Mouse (Mus musculus): Measurements from ENCODE around the gene Nrros. TPM values are rescaled to one million over a fixed set of nuclear protein-coding genes. Genes with fewer than 3 reads are reported as not detected.

Nrros gene
- total and polyA plus RNA-seq, 2 experiments, result 4.1 to 5.9 TPM

GRCm38 (mm10) chr16:32129449-32130189 is 35.8 kb downstream of the Nrros start:
- peak overlapping the region; percentile 31 for H3K27ac ChIP-seq (replicated peaks; ENCODE audit: insufficient read depth, low read depth, low read length)
- H3K36me3 ChIP-seq (ENCODE audit: control insufficient read depth, insufficient read depth, low read length), result no peaks in the 10 kb centered on the region
- no peak for DNase-seq (ENCODE audit: extremely low read depth, low read depth, low spot score)
- peak overlapping the region; percentile 36 for H3K4me3 ChIP-seq (ENCODE audit: insufficient read depth, low read depth, low read length)
- peak overlapping the region; percentile 15; the same call in 1 of the 2 replicates for H3K9ac ChIP-seq (ENCODE audit: low read depth, low read length)
- no peak for TF ChIP-seq POLR2A (IDR thresholded peaks at IDR 0.05; ENCODE audit: extremely low read depth, insufficient read depth, low read length)
- TF ChIP-seq CTCF (IDR thresholded peaks at IDR 0.05; ENCODE audit: low read depth, low read length), result no peak
- H3K27me3 ChIP-seq (ENCODE audit: control insufficient read depth, insufficient read depth, low read length), result no peaks in the 10 kb centered on the region
- H3K79me2 ChIP-seq (ENCODE audit: control insufficient read depth, insufficient read depth, low read length), result no peaks in the 10 kb centered on the region
- 71% methylated on average over 20 of the region's 20 CpGs for WGBS
- peaks cover 2% of the 10 kb centered on the region; the same call in 1 of the 2 replicates for H3K4me1 ChIP-seq (ENCODE audit: control insufficient read depth, insufficient read depth, low read length)

- 54% methylated on average over 4 of the region's 4 CpGs for WGBS
- Histone ChIP-seq H3K79me2 (ENCODE audit: control insufficient read depth, insufficient read depth, low read length) (no peaks in the 10 kb centered on the region), H3K27ac (replicated peaks; ENCODE audit: insufficient read depth, low read depth, low read length) (no peak overlapping the region), H3K27me3 (ENCODE audit: control insufficient read depth, insufficient read depth, low read length) (no peaks in the 10 kb centered on the region), H3K4me1 (ENCODE audit: control insufficient read depth, insufficient read depth, low read length) (0 out of 2 replicates have a peak, but pooled peaks cover 2% of the 10 kb centered on the region), H3K4me3 (ENCODE audit: insufficient read depth, low read depth, low read length) (no peak overlapping the region), H3K36me3 (ENCODE audit: control insufficient read depth, insufficient read depth, low read length) (no peaks in the 10 kb centered on the region), H3K9ac (ENCODE audit: low read depth, low read length) (no peak overlapping the region)
- no peak for DNase-seq (ENCODE audit: extremely low read depth, low read depth, low spot score)
- TF ChIP-seq POLR2A (IDR thresholded peaks at IDR 0.05; ENCODE audit: extremely low read depth, insufficient read depth, low read length) (no peak), CTCF (IDR thresholded peaks at IDR 0.05; ENCODE audit: low read depth, low read length) (no peak)
Measured at GRCm38 (mm10) chr16:32127046-32127445, 38.3 kb downstream of the Nrros start.

- H3K4me1 ChIP-seq (ENCODE audit: control insufficient read depth, insufficient read depth, low read length), result 0 out of 2 replicates have a peak, but pooled peaks cover 2% of the 10 kb centered on the region
- no peak overlapping the region for H3K27ac ChIP-seq (replicated peaks; ENCODE audit: insufficient read depth, low read depth, low read length)
- H3K27me3 ChIP-seq (ENCODE audit: control insufficient read depth, insufficient read depth, low read length), result no peaks in the 10 kb centered on the region
- H3K79me2 ChIP-seq (ENCODE audit: control insufficient read depth, insufficient read depth, low read length), result no peaks in the 10 kb centered on the region
- H3K36me3 ChIP-seq (ENCODE audit: control insufficient read depth, insufficient read depth, low read length), result no peaks in the 10 kb centered on the region
- WGBS, result 84% methylated on average over 3 of the region's 3 CpGs
- TF ChIP-seq CTCF (IDR thresholded peaks at IDR 0.05; ENCODE audit: low read depth, low read length) (no peak), POLR2A (IDR thresholded peaks at IDR 0.05; ENCODE audit: extremely low read depth, insufficient read depth, low read length) (no peak)
- no peak overlapping the region for H3K4me3 ChIP-seq (ENCODE audit: insufficient read depth, low read depth, low read length)
- DNase-seq (ENCODE audit: extremely low read depth, low read depth, low spot score), result no peak
- H3K9ac ChIP-seq (ENCODE audit: low read depth, low read length), result no peak overlapping the region
Measured at GRCm38 (mm10) chr16:32125364-32125763, 40.0 kb downstream of the Nrros start.

- Histone ChIP-seq H3K79me2 (ENCODE audit: control insufficient read depth, insufficient read depth, low read length) (no peaks in the 10 kb centered on the region), H3K4me1 (ENCODE audit: control insufficient read depth, insufficient read depth, low read length) (0 out of 2 replicates have a peak, but pooled peaks cover 2% of the 10 kb centered on the region), H3K36me3 (ENCODE audit: control insufficient read depth, insufficient read depth, low read length) (no peaks in the 10 kb centered on the region), H3K27me3 (ENCODE audit: control insufficient read depth, insufficient read depth, low read length) (no peaks in the 10 kb centered on the region), H3K4me3 (ENCODE audit: insufficient read depth, low read depth, low read length) (no peak overlapping the region), H3K9ac (ENCODE audit: low read depth, low read length) (no peak overlapping the region), H3K27ac (replicated peaks; ENCODE audit: insufficient read depth, low read depth, low read length) (peak overlapping the region; percentile 4; the same call in 1 of the 2 replicates)
- 67% methylated on average over 17 of the region's 17 CpGs for WGBS
- no peak for DNase-seq (ENCODE audit: extremely low read depth, low read depth, low spot score)
- TF ChIP-seq POLR2A (IDR thresholded peaks at IDR 0.05; ENCODE audit: extremely low read depth, insufficient read depth, low read length) (no peak), CTCF (IDR thresholded peaks at IDR 0.05; ENCODE audit: low read depth, low read length) (no peak)
Measured at GRCm38 (mm10) chr16:32124444-32125335, 40.7 kb downstream of the Nrros start.

GRCm38 (mm10) chr16:32124020-32124419 is 41.4 kb downstream of the Nrros start:
- DNase-seq (ENCODE audit: extremely low read depth, low read depth, low spot score), result no peak
- WGBS, result 88% methylated on average over 7 of the region's 7 CpGs
- no peak for TF ChIP-seq CTCF (IDR thresholded peaks at IDR 0.05; ENCODE audit: low read depth, low read length)
- TF ChIP-seq POLR2A (IDR thresholded peaks at IDR 0.05; ENCODE audit: extremely low read depth, insufficient read depth, low read length), result no peak
- no peak overlapping the region for H3K4me3 ChIP-seq (ENCODE audit: insufficient read depth, low read depth, low read length)
- 0 out of 2 replicates have a peak, but pooled peaks cover 2% of the 10 kb centered on the region for H3K4me1 ChIP-seq (ENCODE audit: control insufficient read depth, insufficient read depth, low read length)
- no peak overlapping the region for H3K9ac ChIP-seq (ENCODE audit: low read depth, low read length)
- no peaks in the 10 kb centered on the region for H3K27me3 ChIP-seq (ENCODE audit: control insufficient read depth, insufficient read depth, low read length)
- no peaks in the 10 kb centered on the region for H3K36me3 ChIP-seq (ENCODE audit: control insufficient read depth, insufficient read depth, low read length)
- no peak overlapping the region for H3K27ac ChIP-seq (replicated peaks; ENCODE audit: insufficient read depth, low read depth, low read length)
- no peaks in the 10 kb centered on the region for H3K79me2 ChIP-seq (ENCODE audit: control insufficient read depth, insufficient read depth, low read length)
